Mouse (Mus musculus) hindbrain, embryonic 11.5 days (tissue): ENCODE measurements around the gene Mrps18b. TPM values are rescaled to one million over a fixed set of nuclear protein-coding genes. Genes with fewer than 3 reads are reported as not detected.
"Not testable (repeated sequence)": the region's sequence is repeated elsewhere in the genome, so short reads cannot be mapped to it uniquely, and the experiment has no call there.

Experiments
- ATAC-seq: fragments of 200-750 bp; cut with Nextera tagmentation; 2 replicates; pipeline ENCODE4 v1.8.0; 2017; ENCODE audit warnings: mild to moderate bottlenecking, moderate TSS enrichment, moderate library complexity; ENCODE audit not compliant: low FRiP score
- DNase-seq: peaks from one replicate; pipeline ENCODE4 v3.0.0-alpha.2; 2015; ENCODE audit warnings: low spot score
- H3K27ac ChIP-seq: fragments of 300-500 bp; sonication (generic); 2 replicates; pipeline ENCODE4 v1.5.1; 2014; ENCODE audit warnings: mild to moderate bottlenecking, low read depth, low read length
- H3K27me3 ChIP-seq: fragments of 300-500 bp; sonication (generic); 2 replicates; pipeline ENCODE4 v1.6.1; 2014; ENCODE audit warnings: mild to moderate bottlenecking, low read length, moderate library complexity, mixed read lengths; ENCODE audit not compliant: control insufficient read depth, insufficient read depth
- H3K36me3 ChIP-seq: fragments of 300-500 bp; sonication (generic); 2 replicates; pipeline ENCODE4 v1.6.1; 2014; ENCODE audit warnings: mild to moderate bottlenecking, low read length, moderate library complexity, mixed read lengths; ENCODE audit not compliant: control insufficient read depth, insufficient read depth
- H3K4me1 ChIP-seq: fragments of 300-500 bp; sonication (generic); replicated peaks from 2 replicates; pipeline ENCODE4 v1.6.1; 2014; ENCODE audit warnings: low read length, mixed read lengths; ENCODE audit not compliant: control insufficient read depth, insufficient read depth
- H3K4me2 ChIP-seq: fragments of 300-500 bp; sonication (generic); replicated peaks from 2 replicates; pipeline ENCODE4 v1.6.1; 2014; ENCODE audit warnings: mild to moderate bottlenecking, low read depth, low read length
- H3K4me3 ChIP-seq: fragments of 300-500 bp; sonication (generic); 2 replicates; pipeline ENCODE4 v1.5.1; 2014; ENCODE audit warnings: low read depth, low read length
- H3K9ac ChIP-seq: fragments of 300-500 bp; sonication (generic); 2 replicates; pipeline ENCODE4 v1.6.1; 2014; ENCODE audit warnings: low read depth, low read length
- H3K9me3 ChIP-seq: fragments of 300-500 bp; sonication (generic); 2 replicates; pipeline ENCODE4 v1.6.1; 2016; ENCODE audit warnings: low read length; ENCODE audit not compliant: control insufficient read depth
- WGBS: fragments of 180-500 bp; shearing (Covaris S2); extraction: QIAGEN DNeasy Blood & Tissue Kit; methylation state at CpG from one replicate; pipeline ENCODE4 v1.1.7; 2014; 5-methylcytosine and 5-hydroxymethylcytosine counted together
- polyA plus RNA-seq: library from polyadenylated mRNA; unstranded; fragments of >200 nt; fragmentation: Nextera tagmentation; extraction: Ambion mirVana; gene quantifications from 2 replicates; pipeline ENCODE4 v1.2.1, GENCODE M21; 2014

The Mrps18b gene
- polyA plus RNA-seq, 1 experiment from 2014 or later: 67.4 TPM

DNA sequence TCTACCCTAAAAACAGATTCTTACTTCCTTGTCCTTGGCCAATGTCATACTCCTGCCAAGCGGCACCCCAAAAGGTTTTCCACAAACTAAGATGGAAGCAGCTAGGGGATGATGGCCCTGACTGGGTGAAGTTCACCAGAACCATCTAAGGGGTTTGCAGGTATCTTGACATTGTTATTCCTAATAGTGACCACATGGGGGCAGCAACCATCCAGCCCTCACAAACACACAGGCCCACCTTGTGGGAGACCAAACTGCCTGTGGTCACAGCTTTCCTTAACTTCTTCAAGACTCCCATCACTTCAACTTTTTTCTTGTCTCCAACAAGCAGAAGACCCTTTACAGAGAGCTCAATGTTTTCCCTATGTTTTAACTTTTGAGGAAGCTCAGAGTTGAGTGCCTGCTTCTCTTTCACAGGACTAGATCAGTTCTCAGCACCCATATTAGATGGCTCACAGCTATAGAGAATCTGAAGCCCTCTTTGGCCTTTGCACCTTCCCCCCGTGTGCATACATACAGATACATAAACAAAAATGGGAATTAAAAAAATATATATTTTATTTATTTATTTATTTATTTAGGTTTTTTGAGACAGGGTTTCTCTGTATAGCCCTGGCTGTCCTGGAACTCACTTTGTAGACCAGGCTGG lies 21.6 kb upstream of the Mrps18b start:
- DNase-seq: peak; percentile 73
- no peak overlapping the region for H3K9ac ChIP-seq
- no peak overlapping the region for H3K4me3 ChIP-seq
- H3K27ac ChIP-seq: no peak overlapping the region
- H3K9me3 ChIP-seq: no peaks in the 10 kb centered on the region
- H3K36me3 ChIP-seq: no peaks in the 10 kb centered on the region
- no peaks in the 10 kb centered on the region for H3K27me3 ChIP-seq
- 44% methylated on average over 2 of the region's 2 CpGs for WGBS
- peak; percentile 56; the same call in 1 of the 2 replicates for ATAC-seq
- H3K4me2 ChIP-seq: no peak overlapping the region
- H3K4me1 ChIP-seq: no peaks in the 10 kb centered on the region

DNA sequence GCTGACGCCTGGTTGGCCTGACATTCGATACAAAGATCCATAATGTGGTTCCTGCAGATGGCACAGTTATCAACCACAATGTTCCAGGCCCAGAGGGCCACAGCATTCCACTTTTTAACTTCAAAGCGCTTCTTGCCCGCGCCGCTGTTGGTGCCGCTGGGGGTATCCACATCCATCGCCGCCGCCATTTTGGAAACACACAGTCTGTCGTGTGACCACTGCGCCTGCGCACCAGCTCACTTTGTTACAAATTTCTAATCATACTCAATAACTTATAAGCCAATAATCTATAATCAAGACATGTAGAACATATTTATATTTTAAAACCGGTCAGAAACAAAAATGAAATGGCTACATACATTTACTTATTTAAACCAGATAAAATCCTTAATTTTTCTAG lies 19.6 kb upstream of the Mrps18b start:
- H3K9me3 ChIP-seq, H3K4me1 ChIP-seq, H3K36me3 ChIP-seq, H3K9ac ChIP-seq, H3K4me3 ChIP-seq, DNase-seq, ATAC-seq, H3K27ac ChIP-seq, H3K27me3 ChIP-seq, H3K4me2 ChIP-seq: not testable (repeated sequence)
- 90% methylated on average over 14 of the region's 14 CpGs for WGBS

DNA sequence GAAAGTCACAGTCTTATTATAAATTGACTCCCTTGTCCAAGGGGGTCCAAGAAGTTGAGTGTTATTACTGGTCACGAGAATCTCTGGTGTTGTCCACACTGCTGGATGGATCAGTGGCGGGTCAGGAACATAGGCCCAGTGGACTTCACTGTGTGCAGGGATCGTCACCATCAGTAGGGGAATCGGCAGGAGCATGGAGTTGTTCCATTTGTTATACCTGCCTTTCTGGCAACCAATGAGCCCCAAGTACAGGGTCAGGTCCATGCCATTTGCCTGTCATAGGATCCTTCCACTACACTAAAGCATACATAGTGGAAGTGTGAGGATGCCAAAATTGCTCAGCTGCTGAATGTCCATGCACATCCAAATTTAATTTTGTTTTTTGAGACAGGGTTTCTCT lies 16.4 kb upstream of the Mrps18b start:
- Histone ChIP-seq H3K27me3 (no peaks in the 10 kb centered on the region), H3K9me3 (no peaks in the 10 kb centered on the region), H3K4me1 (no peaks in the 10 kb centered on the region), H3K27ac (no peak overlapping the region), H3K4me2 (no peak overlapping the region), H3K4me3 (no peak overlapping the region), H3K36me3 (peaks cover 17% of the 10 kb centered on the region), H3K9ac (no peak overlapping the region)
- DNase-seq: no peak
- WGBS: 92% methylated on average over 4 of the region's 4 CpGs
- no peak for ATAC-seq

DNA sequence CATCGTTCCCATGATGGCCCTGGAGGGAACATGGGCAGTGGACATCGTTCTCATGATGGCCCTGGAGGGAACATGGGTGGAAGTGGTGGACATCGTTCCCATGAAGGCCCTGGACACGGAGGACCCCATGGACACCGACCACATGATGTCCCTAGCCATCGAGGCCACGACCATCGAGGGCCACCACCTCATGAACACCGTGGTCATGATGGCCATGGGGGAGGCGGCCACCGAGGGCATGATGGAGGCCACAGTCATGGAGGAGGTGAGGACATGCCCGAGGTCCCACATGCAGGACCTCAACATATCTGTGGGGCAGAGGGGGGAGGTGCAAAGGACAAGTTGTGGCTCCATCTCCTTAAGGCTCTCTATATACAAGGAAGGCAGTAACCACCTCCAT lies 14.4 kb upstream of the Mrps18b start:
- WGBS: 95% methylated on average over 12 of the region's 12 CpGs
- DNase-seq: no peak
- H3K4me1 ChIP-seq: no peaks in the 10 kb centered on the region
- no peak overlapping the region for H3K4me2 ChIP-seq
- H3K27ac ChIP-seq: no peak overlapping the region
- ATAC-seq: no peak
- H3K4me3 ChIP-seq: no peak overlapping the region
- H3K9me3 ChIP-seq: no peaks in the 10 kb centered on the region
- no peaks in the 10 kb centered on the region for H3K27me3 ChIP-seq
- H3K9ac ChIP-seq: no peak overlapping the region
- H3K36me3 ChIP-seq: peaks cover 23% of the 10 kb centered on the region

DNA sequence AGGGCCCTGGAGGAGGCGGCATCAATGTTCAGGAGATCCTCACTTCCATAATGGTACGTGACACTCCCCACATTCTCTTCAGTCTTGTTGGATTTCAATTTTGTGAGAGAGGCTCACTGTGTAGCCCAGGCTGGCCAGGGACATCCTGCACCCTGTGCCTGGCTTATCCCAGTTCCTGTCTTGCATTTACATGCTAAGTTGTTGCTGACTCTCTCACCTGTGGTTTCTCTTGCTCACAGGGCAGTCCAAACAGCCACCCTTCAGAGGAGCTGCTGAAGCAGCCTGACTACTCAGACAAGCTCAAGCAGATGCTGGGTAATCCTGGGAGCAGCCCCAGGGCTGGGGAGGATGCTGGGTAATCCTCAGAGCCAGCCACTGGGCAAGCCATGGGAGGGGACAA lies 13.3 kb upstream of the Mrps18b start:
- H3K4me1 ChIP-seq: no peaks in the 10 kb centered on the region
- H3K27me3 ChIP-seq: no peaks in the 10 kb centered on the region
- DNase-seq (no peak), ATAC-seq (no peak)
- no peaks in the 10 kb centered on the region for H3K9me3 ChIP-seq
- H3K27ac ChIP-seq: no peak overlapping the region
- H3K9ac ChIP-seq: no peak overlapping the region
- H3K4me2 ChIP-seq: no peak overlapping the region
- no peak overlapping the region for H3K4me3 ChIP-seq
- H3K36me3 ChIP-seq: peaks cover 27% of the 10 kb centered on the region
- 91% methylated on average over 2 of the region's 2 CpGs for WGBS

DNA sequence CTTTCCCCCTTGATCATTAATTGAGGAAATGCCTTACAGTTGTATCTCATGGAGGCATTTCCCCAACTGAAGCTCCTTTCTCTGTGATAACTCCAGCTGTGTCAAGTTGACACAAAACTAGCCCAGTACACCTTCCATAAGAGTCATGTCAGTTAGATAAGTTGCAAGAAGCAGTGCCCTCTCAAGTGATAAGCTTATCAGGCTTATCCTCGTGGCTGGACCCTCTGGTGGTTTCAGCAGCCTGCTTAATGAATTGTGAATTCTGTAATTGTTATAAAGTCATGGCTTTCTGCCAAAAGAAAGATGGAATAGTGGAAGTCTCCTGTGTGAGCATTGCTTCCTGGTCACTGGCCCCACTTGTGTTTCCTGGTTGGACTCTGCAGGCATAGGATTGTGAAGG lies 11.3 kb upstream of the Mrps18b start:
- ATAC-seq: no peak
- 87% methylated on average over 1 of the region's 1 CpGs for WGBS
- DNase-seq: no peak
- Histone ChIP-seq H3K4me2 (no peak overlapping the region), H3K4me3 (no peak overlapping the region), H3K27me3 (no peaks in the 10 kb centered on the region), H3K36me3 (peaks cover 27% of the 10 kb centered on the region), H3K27ac (no peak overlapping the region), H3K9me3 (no peaks in the 10 kb centered on the region), H3K4me1 (no peaks in the 10 kb centered on the region), H3K9ac (no peak overlapping the region)

DNA sequence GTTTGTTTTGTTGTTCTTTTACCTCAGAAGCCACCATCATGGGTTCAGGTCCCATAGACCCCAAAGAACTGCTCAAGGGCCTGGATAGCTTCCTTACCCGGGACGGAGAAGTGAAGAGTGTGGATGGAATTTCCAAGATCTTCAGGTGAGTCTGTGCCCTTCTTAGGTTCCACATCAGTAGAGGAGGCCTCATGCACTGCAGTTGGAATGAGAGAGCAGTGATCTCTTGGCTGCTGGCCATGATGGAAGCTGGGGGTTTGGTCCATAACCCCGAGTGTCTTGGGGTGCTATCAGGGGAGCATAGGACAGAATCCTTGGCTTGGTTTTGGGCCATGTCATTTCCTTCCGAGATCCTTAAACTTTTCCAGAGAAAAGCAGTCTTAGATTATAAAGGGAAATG lies 7.1 kb upstream of the Mrps18b start:
- H3K36me3 ChIP-seq: peaks cover 16% of the 10 kb centered on the region
- WGBS: 93% methylated on average over 4 of the region's 4 CpGs

DNA sequence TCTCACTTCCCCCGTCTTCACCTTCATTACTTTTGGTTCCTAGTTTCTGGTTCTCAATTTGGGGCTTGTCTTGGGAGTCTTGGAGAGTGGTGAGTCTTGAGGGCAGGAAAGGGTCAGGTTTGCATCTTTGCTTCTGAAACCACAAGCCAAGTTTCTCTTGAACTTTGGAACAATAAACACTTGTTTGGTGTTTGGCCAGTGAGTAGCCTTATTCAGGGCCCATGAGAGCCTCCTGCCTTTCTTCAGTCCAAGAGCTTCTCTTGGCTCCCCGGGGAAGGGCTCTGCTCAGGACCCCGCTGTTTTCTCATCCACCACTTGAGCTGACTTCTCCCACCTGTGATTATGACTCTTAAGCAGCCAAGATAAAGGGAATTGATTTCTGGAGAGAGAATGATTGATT lies 6.4 kb upstream of the Mrps18b start:
- 90% methylated on average over 3 of the region's 3 CpGs for WGBS
- H3K27me3 ChIP-seq: no peaks in the 10 kb centered on the region
- no peak for DNase-seq
- peaks cover 10% of the 10 kb centered on the region for H3K36me3 ChIP-seq
- no peak overlapping the region for H3K9ac ChIP-seq
- peaks cover 4% of the 10 kb centered on the region for H3K4me1 ChIP-seq
- ATAC-seq: no peak
- no peak overlapping the region for H3K4me3 ChIP-seq
- no peak overlapping the region for H3K27ac ChIP-seq
- no peak overlapping the region for H3K4me2 ChIP-seq
- H3K9me3 ChIP-seq: no peaks in the 10 kb centered on the region

More for the DNA sequence above, 7.1 kb upstream of the Mrps18b start:
- DNase-seq (no peak), ATAC-seq (no peak)
- H3K4me3 ChIP-seq: no peak overlapping the region
- H3K4me2 ChIP-seq: no peak overlapping the region
- H3K9ac ChIP-seq: no peak overlapping the region
- no peaks in the 10 kb centered on the region for H3K9me3 ChIP-seq
- H3K27ac ChIP-seq: no peak overlapping the region
- no peaks in the 10 kb centered on the region for H3K27me3 ChIP-seq
- H3K4me1 ChIP-seq: peaks cover 4% of the 10 kb centered on the region

DNA sequence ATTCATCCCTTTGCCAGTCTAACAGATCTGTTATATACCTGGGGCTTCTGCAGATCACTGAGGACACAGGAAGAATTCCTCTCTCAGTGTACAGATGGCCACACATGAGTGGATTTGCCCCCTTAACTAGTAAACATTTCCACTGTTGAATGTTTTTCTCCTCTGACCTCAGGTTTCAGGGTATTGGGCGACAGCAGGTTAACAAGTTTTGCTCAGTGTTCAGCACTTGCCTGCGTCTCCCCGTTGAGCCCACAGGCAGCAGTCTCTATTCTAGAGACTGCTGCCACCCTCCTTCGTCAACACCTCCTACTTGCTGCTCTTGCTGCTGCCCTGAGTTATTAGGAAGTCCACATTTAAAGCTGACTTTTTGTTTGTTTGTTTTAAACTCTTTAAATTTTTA lies 5.5 kb upstream of the Mrps18b start:
- peaks cover 4% of the 10 kb centered on the region for H3K4me1 ChIP-seq
- DNase-seq (no peak), ATAC-seq (no peak)
- no peak overlapping the region for H3K9ac ChIP-seq
- H3K4me3 ChIP-seq: no peak overlapping the region
- H3K4me2 ChIP-seq: no peak overlapping the region
- 89% methylated on average over 4 of the region's 4 CpGs for WGBS
- H3K9me3 ChIP-seq: no peaks in the 10 kb centered on the region
- no peak overlapping the region for H3K27ac ChIP-seq
- peaks cover 10% of the 10 kb centered on the region for H3K36me3 ChIP-seq
- no peaks in the 10 kb centered on the region for H3K27me3 ChIP-seq
